Mouse (Mus musculus): ENCODE results near the gene Prox2. TPM values are rescaled to one million over a fixed set of nuclear protein-coding genes. Genes with fewer than 3 reads are reported as not detected.

Gene Prox2
- polyA plus RNA-seq, 1 experiment from 2014 or later = 2.9 TPM

Other genes with a start within 250 kb of the Prox2 start
- 2.9 and 3.0 TPM in 2 replicates for gene Ltbp2, start 234.2 kb downstream of the Prox2 start, polyA plus RNA-seq (2014; fragmentation: Nextera tagmentation; extraction: Ambion mirVana)
- gene Fcf1, start 139.9 kb downstream of the Prox2 start, polyA plus RNA-seq (2014; fragmentation: Nextera tagmentation; extraction: Ambion mirVana) = 88.8 and 91.9 TPM in 2 replicates
- gene Arel1, start 139.9 kb downstream of the Prox2 start, polyA plus RNA-seq (2014; fragmentation: Nextera tagmentation; extraction: Ambion mirVana) = 13.2 and 13.7 TPM in 2 replicates
- gene Ylpm1, start 114.4 kb downstream of the Prox2 start, polyA plus RNA-seq (2014; fragmentation: Nextera tagmentation; extraction: Ambion mirVana) = 25.7 and 27.1 TPM in 2 replicates
- gene Dlst, start 74 bp upstream of the Prox2 start, polyA plus RNA-seq (2014; fragmentation: Nextera tagmentation; extraction: Ambion mirVana) = 197 and 203 TPM in 2 replicates
- 0.77 and 1.1 TPM in 2 replicates for gene Rps6kl1, start 40.5 kb upstream of the Prox2 start, polyA plus RNA-seq (2014; fragmentation: Nextera tagmentation; extraction: Ambion mirVana)
- 8.9 and 10.6 TPM in 2 replicates for gene Pgf, start 67.0 kb upstream of the Prox2 start, polyA plus RNA-seq (2014; fragmentation: Nextera tagmentation; extraction: Ambion mirVana)
- gene Eif2b2, start 108.7 kb upstream of the Prox2 start, polyA plus RNA-seq (2014; fragmentation: Nextera tagmentation; extraction: Ambion mirVana) = 49.7 and 60.0 TPM in 2 replicates
- gene Mlh3, start 159.8 kb upstream of the Prox2 start, polyA plus RNA-seq (2014; fragmentation: Nextera tagmentation; extraction: Ambion mirVana) = 6.2 and 7.6 TPM in 2 replicates
- gene Acyp1, start 177.7 kb upstream of the Prox2 start, polyA plus RNA-seq (2014; fragmentation: Nextera tagmentation; extraction: Ambion mirVana) = 70.0 and 79.7 TPM in 2 replicates
- 0.93 and 1.1 TPM in 2 replicates for gene Zc2hc1c, start 177.8 kb upstream of the Prox2 start, polyA plus RNA-seq (2014; fragmentation: Nextera tagmentation; extraction: Ambion mirVana)
- 16.8 and 17.3 TPM in 2 replicates for gene Nek9, start 228.6 kb upstream of the Prox2 start, polyA plus RNA-seq (2014; fragmentation: Nextera tagmentation; extraction: Ambion mirVana)

All from heart, embryonic 14.5 days (tissue).